Mouse (Mus musculus) neural tube, embryonic 13.5 days (tissue): ENCODE measurements around the gene Socs7. TPM values are rescaled to one million over a fixed set of nuclear protein-coding genes. Genes with fewer than 3 reads are reported as not detected.

Source experiments
- ATAC-seq: fragments of 200-750 bp; cut with Nextera tagmentation; 2 replicates; pipeline ENCODE4 v1.8.0; 2017; ENCODE audit warnings: low read depth, mild to moderate bottlenecking, moderate TSS enrichment, moderate library complexity
- H3K27ac ChIP-seq: fragments of 300-500 bp; sonication (generic); replicated peaks from 2 replicates; pipeline ENCODE4 v1.5.1; 2015; ENCODE audit warnings: moderate library complexity, mild to moderate bottlenecking, inconsistent platforms
- H3K27me3 ChIP-seq: fragments of 300-500 bp; sonication (generic); 2 replicates; pipeline ENCODE4 v1.6.1; 2015; ENCODE audit warnings: mild to moderate bottlenecking, inconsistent platforms
- H3K36me3 ChIP-seq: fragments of 300-500 bp; sonication (generic); 2 replicates; pipeline ENCODE4 v1.6.1; 2015; ENCODE audit warnings: mild to moderate bottlenecking, inconsistent platforms
- H3K4me1 ChIP-seq: fragments of 300-500 bp; sonication (generic); replicated peaks from 2 replicates; pipeline ENCODE4 v1.6.1; 2015; ENCODE audit warnings: inconsistent platforms
- H3K4me2 ChIP-seq: fragments of 300-500 bp; sonication (generic); 2 replicates; pipeline ENCODE4 v1.6.1; 2015; ENCODE audit warnings: inconsistent platforms, mild to moderate bottlenecking, moderate library complexity
- H3K4me3 ChIP-seq: fragments of 300-500 bp; sonication (generic); 2 replicates; pipeline ENCODE4 v1.5.1; 2015; ENCODE audit warnings: mild to moderate bottlenecking, inconsistent platforms
- H3K9ac ChIP-seq: fragments of 300-500 bp; sonication (generic); 2 replicates; pipeline ENCODE4 v1.6.1; 2015; ENCODE audit warnings: moderate library complexity, mild to moderate bottlenecking, inconsistent platforms
- H3K9me3 ChIP-seq: fragments of 300-500 bp; sonication (generic); 2 replicates; pipeline ENCODE4 v1.6.1; 2016; ENCODE audit warnings: inconsistent platforms
- WGBS: fragments of 180-500 bp; shearing (Covaris S2); methylation state at CpG from one replicate; pipeline ENCODE4 v1.1.7; 2015; 5-methylcytosine and 5-hydroxymethylcytosine counted together
- polyA plus RNA-seq: library from polyadenylated mRNA; unstranded; fragments of >200 nt; fragmentation: Nextera tagmentation; extraction: Ambion mirVana; gene quantifications from 2 replicates; pipeline ENCODE4 v1.2.1, GENCODE M21; 2015

The Socs7 gene
- polyA plus RNA-seq, 1 experiment from 2014 or later = 7.8 TPM

DNA sequence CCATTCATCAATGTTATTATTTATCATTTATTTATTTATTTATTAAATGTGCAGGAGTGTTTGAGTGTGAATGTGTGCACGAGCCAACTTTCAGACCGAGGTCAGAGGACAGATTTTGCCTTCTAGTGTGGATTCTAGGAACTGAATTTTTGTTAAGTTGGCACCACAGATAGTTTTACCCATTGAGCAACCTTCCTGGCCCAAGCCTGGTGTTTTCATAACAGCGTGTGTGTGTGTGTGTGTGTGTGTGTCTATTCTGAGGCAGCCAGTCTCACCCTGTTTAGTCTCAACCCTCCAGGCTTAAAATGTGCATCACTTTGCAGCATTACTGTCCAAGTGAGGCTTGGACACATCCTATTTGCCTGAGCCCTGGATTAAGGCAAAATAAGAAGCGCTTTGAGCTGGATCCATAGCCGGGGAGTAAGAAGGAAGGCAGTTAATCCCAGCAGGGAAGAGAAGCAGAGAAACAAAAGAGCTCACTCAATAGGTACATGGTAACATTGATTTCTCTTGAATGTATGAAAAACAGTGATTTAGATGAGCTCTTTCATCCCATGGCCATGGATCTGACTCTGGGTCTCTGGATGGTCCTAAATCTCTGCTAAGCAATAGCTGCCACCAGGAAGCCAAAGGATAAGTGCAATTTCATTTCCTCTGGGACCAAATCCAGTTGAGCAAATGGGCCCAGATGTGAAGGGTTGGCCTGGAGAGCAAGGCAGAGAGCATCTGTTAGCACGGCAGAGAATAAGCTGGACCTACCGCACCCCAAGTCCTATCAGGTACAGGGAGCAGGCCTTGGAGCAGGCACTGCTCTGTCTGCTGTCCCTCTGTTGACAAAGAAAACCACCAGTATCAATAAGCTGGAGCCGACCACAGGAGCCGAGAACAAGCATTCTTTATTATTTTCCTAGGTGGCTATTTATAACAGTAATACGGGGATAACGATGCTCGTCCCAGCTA, 30.8 kb upstream of the Socs7 start:
- 71% methylated on average over 12 of the region's 12 CpGs for WGBS
- H3K27ac ChIP-seq = no peak overlapping the region

GRCm38 (mm10) chr11:97333044-97333443, 29.3 kb upstream of the Socs7 start:
- ATAC-seq = no peak
- H3K4me2 ChIP-seq = no peak overlapping the region
- no peaks in the 10 kb centered on the region for H3K9me3 ChIP-seq
- 49% methylated on average over 9 of the region's 9 CpGs for WGBS
- H3K27me3 ChIP-seq = 0 out of 2 replicates have a peak, but pooled peaks cover 2% of the 10 kb centered on the region
- H3K4me1 ChIP-seq = 0 out of 2 replicates have a peak, but pooled peaks cover 15% of the 10 kb centered on the region
- no peak overlapping the region for H3K9ac ChIP-seq
- H3K27ac ChIP-seq = no peak overlapping the region
- H3K4me3 ChIP-seq = no peak overlapping the region
- peaks cover 25% of the 10 kb centered on the region for H3K36me3 ChIP-seq

More for the DNA sequence above, 30.8 kb upstream of the Socs7 start:
- H3K4me3 ChIP-seq = no peak overlapping the region
- H3K9ac ChIP-seq = 0 out of 2 replicates have a peak overlapping the region, but pooled peaks have one; percentile 2
- ATAC-seq = no peak
- H3K27me3 ChIP-seq = no peaks in the 10 kb centered on the region
- 0 out of 2 replicates have a peak, but pooled peaks cover 14% of the 10 kb centered on the region for H3K4me1 ChIP-seq
- peaks cover 34% of the 10 kb centered on the region for H3K36me3 ChIP-seq
- no peak overlapping the region for H3K4me2 ChIP-seq
- H3K9me3 ChIP-seq = no peaks in the 10 kb centered on the region

DNA sequence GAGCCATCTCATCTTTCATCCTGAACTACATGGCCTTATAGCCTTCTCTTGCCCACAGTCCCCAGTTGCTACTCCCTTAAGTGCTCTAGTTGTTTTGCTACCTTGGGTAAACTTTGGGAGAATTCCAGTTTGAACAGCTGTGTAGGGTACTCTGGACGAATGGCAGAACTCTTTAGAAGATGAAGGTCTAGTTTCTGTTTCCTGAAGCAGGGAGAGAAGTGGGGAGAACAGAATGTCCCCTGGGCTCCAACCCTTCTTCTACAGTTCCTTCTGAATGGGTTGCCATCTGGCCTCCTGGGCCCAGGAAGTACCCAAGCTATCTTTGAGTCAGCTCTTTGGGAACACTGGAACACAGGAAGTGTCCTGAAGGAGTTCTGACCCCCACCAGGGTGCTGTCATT, 28.5 kb upstream of the Socs7 start:
- Histone ChIP-seq H3K4me2 (no peak overlapping the region), H3K27me3 (0 out of 2 replicates have a peak, but pooled peaks cover 3% of the 10 kb centered on the region), H3K4me1 (peaks cover 24% of the 10 kb centered on the region), H3K27ac (no peak overlapping the region), H3K36me3 (peaks cover 18% of the 10 kb centered on the region), H3K9me3 (no peaks in the 10 kb centered on the region), H3K9ac (no peak overlapping the region), H3K4me3 (no peak overlapping the region)
- 66% methylated on average over 1 of the region's 1 CpGs for WGBS
- ATAC-seq = no peak

- whole genome bisulfite sequencing = 91% methylated on average over 9 of the region's 9 CpGs
- no peak overlapping the region for H3K27ac ChIP-seq
- H3K36me3 ChIP-seq = peaks cover 13% of the 10 kb centered on the region
- H3K9me3 ChIP-seq = no peaks in the 10 kb centered on the region
- H3K27me3 ChIP-seq = 0 out of 2 replicates have a peak, but pooled peaks cover 3% of the 10 kb centered on the region
- H3K4me3 ChIP-seq = no peak overlapping the region
- ATAC-seq = no peak
- H3K9ac ChIP-seq = no peak overlapping the region
- H3K4me2 ChIP-seq = no peak overlapping the region
- peaks cover 26% of the 10 kb centered on the region for H3K4me1 ChIP-seq
These were observed 28.0 kb upstream of the Socs7 start for GRCm38 (mm10) chr11:97334400-97334799.

DNA sequence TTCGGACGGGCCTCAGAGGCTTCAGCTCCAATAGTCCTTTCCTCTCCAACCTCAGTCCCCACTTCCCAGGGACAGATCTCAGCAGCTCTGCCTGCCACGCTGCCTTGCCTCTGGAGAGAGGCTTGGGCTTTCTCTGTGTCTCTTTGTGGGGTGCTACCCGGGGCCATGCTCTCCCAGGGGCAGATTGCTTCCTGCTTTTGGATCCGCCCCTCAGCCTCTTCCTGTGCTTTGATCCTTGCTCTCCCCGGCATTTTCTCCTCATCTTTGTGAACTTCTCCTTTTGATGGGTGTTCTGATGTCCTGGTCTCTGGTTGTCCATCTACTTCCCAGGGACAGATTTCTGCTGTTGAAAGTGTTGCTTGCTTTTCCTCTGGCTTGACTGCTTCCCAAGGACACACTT, 26.1 kb upstream of the Socs7 start:
- Histone ChIP-seq H3K27me3 (0 out of 2 replicates have a peak, but pooled peaks cover 3% of the 10 kb centered on the region), H3K4me3 (no peak overlapping the region), H3K36me3 (no peaks in the 10 kb centered on the region), H3K4me2 (no peak overlapping the region), H3K4me1 (peaks cover 25% of the 10 kb centered on the region), H3K9me3 (no peaks in the 10 kb centered on the region), H3K27ac (no peak overlapping the region), H3K9ac (no peak overlapping the region)
- ATAC-seq = no peak
- WGBS = 53% methylated on average over 6 of the region's 6 CpGs

DNA sequence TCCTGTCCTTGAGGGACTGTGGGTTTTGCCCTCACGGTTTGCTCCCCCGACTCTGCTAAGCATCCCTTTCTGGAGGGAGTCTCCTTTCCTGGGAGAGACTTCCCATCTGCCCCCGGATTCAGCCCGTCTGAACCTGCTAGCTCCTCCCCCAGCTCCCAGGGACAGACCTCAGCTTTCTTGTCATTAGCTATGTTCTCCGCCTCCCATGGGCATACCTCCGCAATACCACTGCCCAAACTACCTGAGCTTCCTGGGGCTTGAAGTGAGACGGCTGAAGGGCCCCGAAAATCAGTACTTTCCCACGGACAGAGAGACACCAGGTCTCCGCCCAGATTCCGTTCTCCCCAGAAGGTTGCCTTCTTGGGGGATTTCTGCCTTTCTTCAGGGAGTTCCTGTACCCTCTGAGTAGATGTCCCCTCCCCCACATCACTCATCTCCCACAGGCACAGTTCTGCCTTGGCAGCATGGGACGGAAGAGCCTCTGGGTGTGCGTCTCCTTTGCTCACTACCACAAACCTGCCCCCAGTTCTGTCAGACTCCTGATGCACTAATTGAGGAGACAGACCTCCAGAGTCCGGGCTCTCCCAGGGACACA, 25.5 kb upstream of the Socs7 start:
- Histone ChIP-seq H3K36me3 (no peaks in the 10 kb centered on the region), H3K4me1 (peaks cover 19% of the 10 kb centered on the region), H3K4me3 (no peak overlapping the region), H3K9ac (no peak overlapping the region), H3K27me3 (0 out of 2 replicates have a peak, but pooled peaks cover 3% of the 10 kb centered on the region), H3K27ac (no peak overlapping the region), H3K9me3 (no peaks in the 10 kb centered on the region), H3K4me2 (no peak overlapping the region)
- no peak for ATAC-seq
- 73% methylated on average over 14 of the region's 14 CpGs for WGBS

DNA sequence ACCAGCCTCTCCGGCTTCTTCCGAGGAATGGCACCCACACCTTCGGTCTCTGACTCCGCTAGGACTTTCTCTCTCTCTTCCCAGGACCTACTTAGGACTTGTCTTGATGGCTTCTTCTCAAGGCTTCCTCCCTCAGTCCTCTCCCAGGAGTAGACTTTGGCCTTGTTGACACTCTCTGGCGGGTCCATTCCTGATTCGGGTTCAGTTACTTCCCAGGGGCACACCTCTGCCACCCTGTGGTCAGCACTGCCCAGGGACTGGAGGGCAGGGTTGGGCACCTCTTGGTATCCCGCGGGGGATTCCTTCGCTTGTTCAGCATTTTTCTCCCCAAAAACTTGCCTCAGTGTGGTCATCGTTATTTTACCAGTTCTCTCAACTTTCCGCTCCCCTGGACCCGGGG, 25.0 kb upstream of the Socs7 start:
- WGBS = 89% methylated on average over 12 of the region's 12 CpGs
- H3K4me2 ChIP-seq = no peak overlapping the region
- no peaks in the 10 kb centered on the region for H3K36me3 ChIP-seq
- no peak for ATAC-seq
- H3K27ac ChIP-seq = no peak overlapping the region
- no peak overlapping the region for H3K4me3 ChIP-seq
- H3K4me1 ChIP-seq = peaks cover 14% of the 10 kb centered on the region
- no peak overlapping the region for H3K9ac ChIP-seq
- H3K9me3 ChIP-seq = no peaks in the 10 kb centered on the region
- H3K27me3 ChIP-seq = 0 out of 2 replicates have a peak, but pooled peaks cover 3% of the 10 kb centered on the region

DNA sequence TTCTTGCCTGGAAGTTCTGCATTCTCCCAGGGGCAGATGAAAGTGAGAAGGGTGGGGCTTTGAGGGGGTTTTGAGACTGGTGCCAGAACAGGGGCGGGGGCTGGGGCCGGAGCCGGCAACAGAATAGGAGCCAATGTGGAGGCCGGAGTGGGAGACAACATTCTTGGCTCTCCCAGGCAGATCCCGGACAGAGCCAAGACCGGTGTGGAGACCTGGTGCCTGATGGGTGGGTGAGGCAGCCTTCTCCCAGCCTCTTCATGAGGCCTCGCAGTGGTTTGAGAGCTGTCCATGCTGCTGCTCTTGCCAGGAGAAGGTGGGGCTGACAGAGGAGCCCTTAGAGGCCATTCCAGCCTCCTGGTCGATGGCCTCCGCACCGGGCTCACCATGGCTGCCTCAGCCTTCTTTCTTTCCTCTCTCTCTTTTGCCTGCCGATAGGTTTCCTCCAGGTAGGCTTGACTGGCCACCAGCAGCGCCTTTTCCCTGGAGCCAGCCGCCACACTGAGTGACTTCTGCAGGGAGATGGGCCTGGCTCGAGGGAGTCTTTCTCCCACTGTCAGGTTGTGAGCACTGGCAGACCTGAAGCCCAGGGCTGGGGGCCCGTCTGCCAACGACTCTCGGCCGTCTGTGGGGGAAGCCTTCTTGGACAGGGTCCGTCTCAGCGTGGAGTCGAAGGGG, 23.9 kb upstream of the Socs7 start:
- 60% methylated on average over 21 of the region's 21 CpGs for WGBS
- Histone ChIP-seq H3K36me3 (no peaks in the 10 kb centered on the region), H3K27ac (0 out of 2 replicates have a peak overlapping the region, but pooled peaks have one; percentile 11), H3K4me2 (0 out of 2 replicates have a peak overlapping the region, but pooled peaks have one; percentile 20), H3K4me3 (no peak overlapping the region), H3K9ac (no peak overlapping the region), H3K4me1 (peaks cover 12% of the 10 kb centered on the region), H3K9me3 (no peaks in the 10 kb centered on the region), H3K27me3 (0 out of 2 replicates have a peak, but pooled peaks cover 3% of the 10 kb centered on the region)
- 0 out of 2 replicates have a peak, but pooled peaks have one; percentile 43 for ATAC-seq

GRCm38 (mm10) chr11:97338977-97339315, 23.4 kb upstream of the Socs7 start:
- peak overlapping the region; percentile 20; the same call in 1 of the 2 replicates for H3K4me2 ChIP-seq
- H3K4me3 ChIP-seq = no peak overlapping the region
- peaks cover 12% of the 10 kb centered on the region for H3K4me1 ChIP-seq
- H3K36me3 ChIP-seq = no peaks in the 10 kb centered on the region
- H3K27me3 ChIP-seq = 0 out of 2 replicates have a peak, but pooled peaks cover 3% of the 10 kb centered on the region
- 0 out of 2 replicates have a peak, but pooled peaks have one; percentile 40 for ATAC-seq
- no peaks in the 10 kb centered on the region for H3K9me3 ChIP-seq
- H3K27ac ChIP-seq = 0 out of 2 replicates have a peak overlapping the region, but pooled peaks have one; percentile 11
- 49% methylated on average over 17 of the region's 17 CpGs for WGBS
- no peak overlapping the region for H3K9ac ChIP-seq

- Histone ChIP-seq H3K27me3 (no peaks in the 10 kb centered on the region), H3K27ac (no peak overlapping the region), H3K4me3 (no peak overlapping the region), H3K9me3 (no peaks in the 10 kb centered on the region), H3K4me1 (peaks cover 10% of the 10 kb centered on the region), H3K9ac (no peak overlapping the region), H3K36me3 (no peaks in the 10 kb centered on the region), H3K4me2 (no peak overlapping the region)
- no peak for ATAC-seq
- 61% methylated on average over 8 of the region's 8 CpGs for WGBS
These were observed 19.2 kb upstream of the Socs7 start for GRCm38 (mm10) chr11:97343175-97343574.

GRCm38 (mm10) chr11:97343619-97344018, 18.7 kb upstream of the Socs7 start:
- no peak for ATAC-seq
- WGBS = 34% methylated on average over 17 of the region's 17 CpGs
- no peak overlapping the region for H3K4me2 ChIP-seq

More at GRCm38 (mm10) chr11:97343619-97344018, 18.7 kb upstream of the Socs7 start:
- Histone ChIP-seq H3K27ac (no peak overlapping the region), H3K9ac (no peak overlapping the region), H3K9me3 (no peaks in the 10 kb centered on the region), H3K27me3 (no peaks in the 10 kb centered on the region), H3K36me3 (no peaks in the 10 kb centered on the region), H3K4me3 (no peak overlapping the region), H3K4me1 (peaks cover 5% of the 10 kb centered on the region)
